Mouse (Mus musculus): ENCODE results near the gene Atad1. TPM values are rescaled to one million over a fixed set of nuclear protein-coding genes. Genes with fewer than 3 reads are reported as not detected.
"Not testable (repeated sequence)": the region's sequence is repeated elsewhere in the genome, so short reads cannot be mapped to it uniquely, and the experiment has no call there.

The Atad1 gene
- polyA plus RNA-seq, 1 experiment from 2014 or later, result 139 TPM

DNA sequence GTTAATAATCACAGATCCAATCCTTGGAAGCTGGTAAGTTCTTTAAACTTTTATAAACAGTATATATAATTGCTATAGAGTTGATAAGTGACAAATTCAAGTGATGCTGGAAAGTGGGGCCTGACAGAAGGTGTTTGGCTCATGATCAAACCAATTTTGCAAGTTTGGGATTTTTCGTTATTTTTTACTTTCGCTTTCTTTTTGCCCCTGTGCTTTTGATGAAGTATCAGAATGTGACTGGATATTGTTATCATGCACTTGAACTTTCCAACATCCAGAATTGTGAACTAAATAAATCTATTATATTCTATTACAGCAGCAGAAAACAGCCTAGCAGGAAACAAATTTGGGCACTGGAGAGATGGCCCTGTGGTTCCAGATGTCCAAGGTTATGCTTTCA is 58.7 kb downstream of the Atad1 start:
- 89% methylated on average over 2 of the region's 2 CpGs for WGBS
- H3K9me3 ChIP-seq (replicated peaks; ENCODE audit: control insufficient read depth, low read length), result no peaks in the 10 kb centered on the region
- H3K36me3 ChIP-seq (ENCODE audit: control insufficient read depth, insufficient read depth, low read length), result peaks cover 61% of the 10 kb centered on the region
- no peak for ATAC-seq
- no peak overlapping the region for H3K27ac ChIP-seq (ENCODE audit: low read depth, low read length)
- no peak overlapping the region for H3K4me3 ChIP-seq (ENCODE audit: low read depth, low read length)
- H3K4me1 ChIP-seq (ENCODE audit: control insufficient read depth, insufficient read depth, low read length), result no peaks in the 10 kb centered on the region
- H3K4me2 ChIP-seq (ENCODE audit: low read length), result no peak overlapping the region
- H3K9ac ChIP-seq (ENCODE audit: low read length), result no peak overlapping the region
- no peaks in the 10 kb centered on the region for H3K27me3 ChIP-seq (replicated peaks; ENCODE audit: control insufficient read depth, insufficient read depth, low read length)
- no peak for DNase-seq (ENCODE audit: low spot score)

DNA sequence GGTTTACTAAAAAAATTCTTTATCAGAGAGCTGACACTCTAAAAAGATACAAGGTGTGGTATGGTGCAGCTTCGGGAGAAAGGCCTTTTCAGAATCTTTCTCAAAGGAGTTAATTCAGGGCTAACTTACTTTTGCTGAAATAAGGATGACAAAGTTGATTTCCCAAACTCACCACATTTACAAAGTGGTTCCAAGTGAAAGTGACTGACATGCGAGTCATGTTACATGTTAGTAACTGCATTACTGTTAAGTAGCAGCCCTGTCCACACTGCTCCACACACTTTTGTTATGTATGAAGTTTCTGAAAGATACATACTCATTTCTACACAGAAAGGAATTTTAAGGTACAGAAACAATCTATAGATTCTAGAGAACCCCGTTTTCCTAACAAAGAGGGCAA is 63.8 kb downstream of the Atad1 start:
- H3K4me1 ChIP-seq (ENCODE audit: control insufficient read depth, insufficient read depth, low read length), result no peaks in the 10 kb centered on the region
- no peak for ATAC-seq
- no peak overlapping the region for H3K4me2 ChIP-seq (ENCODE audit: low read length)
- H3K9ac ChIP-seq (ENCODE audit: low read length), result no peak overlapping the region
- H3K27me3 ChIP-seq (replicated peaks; ENCODE audit: control insufficient read depth, insufficient read depth, low read length), result no peaks in the 10 kb centered on the region
- peaks cover 54% of the 10 kb centered on the region for H3K36me3 ChIP-seq (ENCODE audit: control insufficient read depth, insufficient read depth, low read length)
- WGBS, result 90% methylated on average over 3 of the region's 3 CpGs
- no peak overlapping the region for H3K4me3 ChIP-seq (ENCODE audit: low read depth, low read length)
- no peaks in the 10 kb centered on the region for H3K9me3 ChIP-seq (replicated peaks; ENCODE audit: control insufficient read depth, low read length)
- H3K27ac ChIP-seq (ENCODE audit: low read depth, low read length), result no peak overlapping the region
- DNase-seq (ENCODE audit: low spot score), result no peak

DNA sequence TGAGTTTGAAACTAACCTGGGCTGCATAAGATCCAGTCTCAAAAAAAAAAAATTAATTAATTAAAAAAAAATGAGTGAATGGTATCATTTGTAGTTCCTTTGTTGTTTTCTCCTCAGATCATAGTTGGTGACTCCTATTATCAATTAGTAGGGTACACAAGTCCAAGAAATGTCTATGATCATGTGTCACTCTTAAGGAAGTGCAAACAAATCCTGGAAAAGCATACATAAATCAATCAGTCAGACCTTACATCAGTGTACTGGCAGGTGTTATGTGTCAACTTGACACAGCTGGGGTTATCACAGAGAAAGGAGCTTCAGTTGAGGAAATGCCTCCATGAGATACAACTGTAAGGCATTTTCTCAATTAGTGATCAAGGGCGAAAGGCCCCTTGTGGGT is 71.8 kb downstream of the Atad1 start:
- not testable (repeated sequence) for ATAC-seq

DNA sequence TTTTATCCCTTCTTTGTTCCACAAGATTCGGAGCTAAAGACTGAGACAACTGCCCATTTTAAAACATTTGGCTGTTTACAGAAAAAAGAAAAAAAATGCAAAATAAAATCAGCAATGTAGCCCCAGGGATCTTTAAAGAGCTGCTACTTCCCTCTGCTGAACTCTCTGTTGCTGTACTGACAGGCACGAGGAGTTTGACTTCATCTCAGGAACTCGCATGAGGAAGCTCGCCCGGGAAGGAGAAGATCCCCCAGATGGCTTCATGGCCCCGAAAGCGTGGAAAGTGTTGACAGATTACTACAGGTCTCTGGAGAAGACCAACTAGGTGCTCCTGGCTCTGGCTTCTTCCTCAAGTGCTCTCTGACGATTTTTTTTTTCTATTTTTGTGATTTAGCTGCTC is 74.3 kb downstream of the Atad1 start:
- Histone ChIP-seq H3K9me3 (replicated peaks; ENCODE audit: control insufficient read depth, low read length) (no peaks in the 10 kb centered on the region), H3K27me3 (replicated peaks; ENCODE audit: control insufficient read depth, insufficient read depth, low read length) (no peaks in the 10 kb centered on the region), H3K9ac (ENCODE audit: low read length) (no peak overlapping the region), H3K27ac (ENCODE audit: low read depth, low read length) (no peak overlapping the region), H3K4me2 (ENCODE audit: low read length) (no peak overlapping the region), H3K36me3 (ENCODE audit: control insufficient read depth, insufficient read depth, low read length) (0 out of 2 replicates have a peak, but pooled peaks cover 3% of the 10 kb centered on the region), H3K4me3 (ENCODE audit: low read depth, low read length) (no peak overlapping the region), H3K4me1 (ENCODE audit: control insufficient read depth, insufficient read depth, low read length) (no peaks in the 10 kb centered on the region)
- DNase-seq (ENCODE audit: low spot score), result no peak
- WGBS, result 90% methylated on average over 8 of the region's 8 CpGs
- no peak for ATAC-seq

More for the DNA sequence above, 71.8 kb downstream of the Atad1 start:
- H3K9me3 ChIP-seq (replicated peaks; ENCODE audit: control insufficient read depth, low read length); H3K27ac ChIP-seq (ENCODE audit: low read depth, low read length); H3K4me1 ChIP-seq (ENCODE audit: control insufficient read depth, insufficient read depth, low read length); DNase-seq (ENCODE audit: low spot score); H3K9ac ChIP-seq (ENCODE audit: low read length); H3K27me3 ChIP-seq (replicated peaks; ENCODE audit: control insufficient read depth, insufficient read depth, low read length); H3K4me2 ChIP-seq (ENCODE audit: low read length); H3K4me3 ChIP-seq (ENCODE audit: low read depth, low read length): not testable (repeated sequence)
- peaks cover 13% of the 10 kb centered on the region; the same call in 1 of the 2 replicates for H3K36me3 ChIP-seq (ENCODE audit: control insufficient read depth, insufficient read depth, low read length)
- 90% methylated on average over 1 of the region's 1 CpGs for WGBS

DNA sequence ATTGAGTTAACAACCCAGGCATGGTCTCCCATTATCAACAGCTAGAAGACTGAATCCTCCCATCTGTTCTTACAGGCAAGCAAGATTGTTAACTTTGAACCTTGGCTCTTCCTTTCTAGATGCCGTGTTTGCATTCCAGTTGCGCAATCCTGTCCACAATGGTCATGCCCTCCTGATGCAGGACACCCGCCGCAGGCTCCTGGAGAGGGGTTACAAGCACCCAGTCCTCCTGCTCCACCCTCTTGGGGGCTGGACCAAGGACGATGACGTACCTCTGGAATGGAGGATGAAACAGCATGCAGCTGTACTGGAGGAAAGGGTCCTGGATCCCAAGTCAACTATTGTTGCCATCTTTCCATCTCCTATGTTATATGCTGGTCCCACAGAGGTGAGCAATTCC is 76.7 kb downstream of the Atad1 start:
- 93% methylated on average over 6 of the region's 6 CpGs for WGBS
- DNase-seq (ENCODE audit: low spot score) (no peak), ATAC-seq (no peak)

DNA sequence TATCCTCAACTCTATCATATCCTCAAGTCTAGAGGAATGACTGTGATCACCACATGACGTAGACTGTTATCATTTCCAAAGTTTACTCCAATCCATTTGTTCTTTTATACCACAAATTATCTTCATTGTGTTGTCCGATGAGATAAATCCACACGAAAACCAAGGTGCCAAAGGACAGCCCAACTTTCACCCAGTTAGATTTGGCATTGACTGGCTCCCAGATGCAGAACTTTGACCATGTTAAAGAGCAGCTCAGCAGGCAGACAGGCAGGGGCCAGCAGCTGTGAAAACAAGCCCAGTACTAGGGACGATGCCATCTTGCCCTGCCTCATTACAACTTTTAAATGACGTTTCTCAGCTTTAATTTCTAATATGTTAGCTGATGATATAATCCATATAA is 80.2 kb downstream of the Atad1 start:
- ATAC-seq (no peak), DNase-seq (ENCODE audit: low spot score) (no peak)
- Histone ChIP-seq H3K4me3 (ENCODE audit: low read depth, low read length) (no peak overlapping the region), H3K27me3 (replicated peaks; ENCODE audit: control insufficient read depth, insufficient read depth, low read length) (no peaks in the 10 kb centered on the region), H3K9me3 (replicated peaks; ENCODE audit: control insufficient read depth, low read length) (no peaks in the 10 kb centered on the region), H3K4me2 (ENCODE audit: low read length) (no peak overlapping the region), H3K9ac (ENCODE audit: low read length) (no peak overlapping the region), H3K36me3 (ENCODE audit: control insufficient read depth, insufficient read depth, low read length) (no peaks in the 10 kb centered on the region), H3K27ac (ENCODE audit: low read depth, low read length) (no peak overlapping the region), H3K4me1 (ENCODE audit: control insufficient read depth, insufficient read depth, low read length) (no peaks in the 10 kb centered on the region)
- WGBS, result 86% methylated on average over 5 of the region's 5 CpGs

More for the DNA sequence above, 76.7 kb downstream of the Atad1 start:
- Histone ChIP-seq H3K4me1 (ENCODE audit: control insufficient read depth, insufficient read depth, low read length) (no peaks in the 10 kb centered on the region), H3K4me3 (ENCODE audit: low read depth, low read length) (no peak overlapping the region), H3K36me3 (ENCODE audit: control insufficient read depth, insufficient read depth, low read length) (no peaks in the 10 kb centered on the region), H3K4me2 (ENCODE audit: low read length) (no peak overlapping the region), H3K27me3 (replicated peaks; ENCODE audit: control insufficient read depth, insufficient read depth, low read length) (no peaks in the 10 kb centered on the region), H3K27ac (ENCODE audit: low read depth, low read length) (no peak overlapping the region), H3K9ac (ENCODE audit: low read length) (no peak overlapping the region), H3K9me3 (replicated peaks; ENCODE audit: control insufficient read depth, low read length) (no peaks in the 10 kb centered on the region)

DNA sequence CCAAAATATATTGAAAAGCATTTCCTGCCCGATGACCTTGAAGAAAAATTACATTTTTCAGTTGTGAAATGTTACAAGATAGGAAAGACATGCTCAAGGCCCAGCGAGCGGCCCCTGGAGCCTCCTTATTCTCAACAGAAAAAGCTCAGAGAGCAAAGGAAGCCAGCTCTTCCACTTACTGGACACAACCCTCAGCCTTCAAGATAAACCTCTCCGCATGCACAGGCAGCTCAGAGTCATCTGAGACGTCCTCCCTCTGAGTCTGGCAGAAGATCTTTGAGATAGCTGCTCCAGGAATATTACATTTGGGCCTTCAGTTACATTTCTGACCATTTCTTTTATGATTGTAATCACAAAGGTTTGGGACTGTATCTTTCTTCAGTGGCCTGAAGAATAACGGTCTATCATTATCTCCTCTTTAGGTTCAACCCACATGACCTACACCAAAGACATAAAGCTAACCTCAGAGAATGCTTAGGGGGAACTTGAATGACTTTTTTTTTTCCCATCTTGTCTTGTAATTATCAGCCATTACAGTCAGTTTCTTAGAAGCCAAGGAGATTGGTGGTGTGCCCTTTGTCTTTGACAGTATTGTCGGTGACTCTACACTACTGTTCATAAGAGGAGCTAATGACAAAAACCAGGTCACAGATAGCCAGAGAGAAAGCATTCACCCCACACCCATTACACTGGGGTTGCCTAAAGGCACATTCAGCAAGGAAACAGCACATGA is 85.8 kb downstream of the Atad1 start:
- no peak for ATAC-seq
- no peak for DNase-seq (ENCODE audit: low spot score)
- Histone ChIP-seq H3K27me3 (replicated peaks; ENCODE audit: control insufficient read depth, insufficient read depth, low read length) (no peaks in the 10 kb centered on the region), H3K9me3 (replicated peaks; ENCODE audit: control insufficient read depth, low read length) (no peaks in the 10 kb centered on the region), H3K36me3 (ENCODE audit: control insufficient read depth, insufficient read depth, low read length) (no peaks in the 10 kb centered on the region), H3K4me1 (ENCODE audit: control insufficient read depth, insufficient read depth, low read length) (no peaks in the 10 kb centered on the region), H3K4me2 (ENCODE audit: low read length) (no peak overlapping the region), H3K9ac (ENCODE audit: low read length) (no peak overlapping the region), H3K27ac (ENCODE audit: low read depth, low read length) (no peak overlapping the region), H3K4me3 (ENCODE audit: low read depth, low read length) (no peak overlapping the region)
- 90% methylated on average over 7 of the region's 7 CpGs for WGBS

DNA sequence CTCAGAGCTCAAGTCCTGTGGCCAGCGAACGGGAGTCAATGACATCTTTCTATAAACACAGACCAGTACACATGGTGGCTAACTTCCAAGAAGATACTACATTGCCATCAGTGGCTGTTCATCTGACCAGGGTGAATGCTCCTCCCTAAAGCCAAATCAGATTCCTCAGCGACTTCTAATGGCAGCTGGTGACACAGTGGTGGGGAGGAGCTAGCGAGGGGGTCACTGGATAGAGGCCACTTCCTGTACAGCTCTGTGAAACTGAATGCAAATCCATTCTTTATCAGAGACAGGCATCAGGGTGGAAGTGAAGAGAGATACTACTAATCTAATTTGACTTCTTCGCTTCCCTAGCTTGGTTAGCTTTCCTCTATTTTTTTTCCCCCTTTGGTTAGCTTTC is 86.5 kb downstream of the Atad1 start:
- Histone ChIP-seq H3K9me3 (replicated peaks; ENCODE audit: control insufficient read depth, low read length) (no peaks in the 10 kb centered on the region), H3K4me3 (ENCODE audit: low read depth, low read length) (no peak overlapping the region), H3K36me3 (ENCODE audit: control insufficient read depth, insufficient read depth, low read length) (no peaks in the 10 kb centered on the region), H3K9ac (ENCODE audit: low read length) (no peak overlapping the region), H3K27me3 (replicated peaks; ENCODE audit: control insufficient read depth, insufficient read depth, low read length) (no peaks in the 10 kb centered on the region), H3K4me2 (ENCODE audit: low read length) (no peak overlapping the region), H3K4me1 (ENCODE audit: control insufficient read depth, insufficient read depth, low read length) (no peaks in the 10 kb centered on the region), H3K27ac (ENCODE audit: low read depth, low read length) (no peak overlapping the region)
- no peak for ATAC-seq
- 88% methylated on average over 5 of the region's 5 CpGs for WGBS
- no peak for DNase-seq (ENCODE audit: low spot score)

DNA sequence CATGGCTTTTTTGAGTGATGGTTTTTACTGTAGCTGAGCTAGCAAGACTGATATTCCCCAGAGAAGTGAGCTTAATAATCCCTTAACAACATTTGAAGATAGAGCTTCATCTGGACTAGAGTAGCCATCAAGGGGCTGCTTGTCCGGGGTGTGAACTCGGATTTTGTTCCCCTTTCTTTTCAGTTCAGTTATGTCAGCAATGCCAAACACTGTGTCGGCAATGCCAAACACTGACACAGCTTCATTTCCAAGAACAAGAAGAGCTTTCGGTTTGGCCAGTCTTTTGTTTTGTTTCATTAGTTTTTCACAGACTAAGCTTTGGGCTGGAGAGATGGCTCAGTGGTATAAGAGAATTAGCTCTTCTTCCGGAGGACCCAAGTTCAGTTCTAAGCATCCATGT is 88.5 kb downstream of the Atad1 start:
- Histone ChIP-seq H3K27me3 (replicated peaks; ENCODE audit: control insufficient read depth, insufficient read depth, low read length) (no peaks in the 10 kb centered on the region), H3K9me3 (replicated peaks; ENCODE audit: control insufficient read depth, low read length) (no peaks in the 10 kb centered on the region), H3K36me3 (ENCODE audit: control insufficient read depth, insufficient read depth, low read length) (no peaks in the 10 kb centered on the region), H3K4me3 (ENCODE audit: low read depth, low read length) (no peak overlapping the region), H3K4me1 (ENCODE audit: control insufficient read depth, insufficient read depth, low read length) (no peaks in the 10 kb centered on the region), H3K4me2 (ENCODE audit: low read length) (no peak overlapping the region), H3K27ac (ENCODE audit: low read depth, low read length) (no peak overlapping the region), H3K9ac (ENCODE audit: low read length) (no peak overlapping the region)
- ATAC-seq (no peak), DNase-seq (ENCODE audit: low spot score) (no peak)
- WGBS, result 85% methylated on average over 5 of the region's 5 CpGs

Measured in forebrain, embryonic 14.5 days (tissue).